In genomic region chr8:107123063-107123614, GRCm38 (mm10) we compare ENCODE assay signal across 13 mouse cellular contexts. TPM values are rescaled to one million over a fixed set of nuclear protein-coding genes. Genes with fewer than 3 reads are reported as not detected.
DNase-seq lines count a peak whose midpoint lies in the region; ATAC-seq lines count a peak whose summit lies in the region.
"Had no signal": no experiment of that assay in that cellular context is flagged by ENCODE, and none has a peak within 500 bp of the region (broad histone marks: within the 10 kb centered on the region; RNA-seq: fewer than 3 reads in every experiment).

No protein-coding gene starts in this region.

- H3K4me3 ChIP-seq in midbrain, embryonic 10.5 days: no peak overlapping the region
- H3K4me3 ChIP-seq in midbrain, embryonic 15.5 days: no peak overlapping the region
- H3K4me3 ChIP-seq in embryonic facial prominence, embryonic 13.5 days: no peak overlapping the region
- H3K4me3 ChIP-seq in stomach, embryonic 15.5 days (replicated peaks): no peak overlapping the region
- H3K4me3 ChIP-seq: hindbrain, embryonic 15.5 days; limb, embryonic 13.5 days had no signal

- H3K9me3 ChIP-seq in midbrain, embryonic 10.5 days (replicated peaks): no peaks in the 10 kb centered on the region
- no peaks in the 10 kb centered on the region for H3K9me3 ChIP-seq in midbrain, embryonic 15.5 days
- no peaks in the 10 kb centered on the region for H3K9me3 ChIP-seq in embryonic facial prominence, embryonic 13.5 days
- H3K9me3 ChIP-seq in stomach, embryonic 15.5 days: no peaks in the 10 kb centered on the region
- H3K9me3 ChIP-seq: hindbrain, embryonic 15.5 days; limb, embryonic 13.5 days had no signal

- WGBS in midbrain, embryonic 10.5 days: 29% methylated on average over 9 of the region's 9 CpGs
- 16% methylated on average over 9 of the region's 9 CpGs for WGBS in midbrain, embryonic 15.5 days
- 24% methylated on average over 9 of the region's 9 CpGs for WGBS in embryonic facial prominence, embryonic 13.5 days
- 12% methylated on average over 9 of the region's 9 CpGs for WGBS in stomach, embryonic 15.5 days

- no peak overlapping the region for H3K4me2 ChIP-seq in midbrain, embryonic 15.5 days
- no peak overlapping the region for H3K4me2 ChIP-seq in embryonic facial prominence, embryonic 13.5 days
- H3K4me2 ChIP-seq in stomach, embryonic 15.5 days: no peak overlapping the region
- H3K4me2 ChIP-seq: hindbrain, embryonic 15.5 days; limb, embryonic 13.5 days had no signal

- H3K27ac ChIP-seq in midbrain, embryonic 10.5 days (replicated peaks): peak overlapping the region; percentile 68
- no peak overlapping the region for H3K27ac ChIP-seq in midbrain, embryonic 15.5 days
- peak overlapping the region; percentile 34; the same call in 1 of the 2 replicates for H3K27ac ChIP-seq in embryonic facial prominence, embryonic 13.5 days
- H3K27ac ChIP-seq in stomach, embryonic 15.5 days: peak overlapping the region; percentile 59; the same call in 1 of the 2 replicates
- H3K27ac ChIP-seq: hindbrain, embryonic 15.5 days; limb, embryonic 13.5 days had no signal

- no peaks in the 10 kb centered on the region for H3K27me3 ChIP-seq in midbrain, embryonic 10.5 days (ENCODE audit: low read depth, poor library complexity, severe bottlenecking)
- no peaks in the 10 kb centered on the region for H3K27me3 ChIP-seq in midbrain, embryonic 15.5 days (replicated peaks)
- H3K27me3 ChIP-seq in embryonic facial prominence, embryonic 13.5 days: no peaks in the 10 kb centered on the region
- H3K27me3 ChIP-seq in stomach, embryonic 15.5 days (replicated peaks): no peaks in the 10 kb centered on the region
- H3K27me3 ChIP-seq: hindbrain, embryonic 15.5 days; limb, embryonic 13.5 days had no signal

- H3K36me3 ChIP-seq in midbrain, embryonic 10.5 days: no peaks in the 10 kb centered on the region
- H3K36me3 ChIP-seq in midbrain, embryonic 15.5 days (replicated peaks): no peaks in the 10 kb centered on the region
- H3K36me3 ChIP-seq in embryonic facial prominence, embryonic 13.5 days: no peaks in the 10 kb centered on the region
- H3K36me3 ChIP-seq in stomach, embryonic 15.5 days: no peaks in the 10 kb centered on the region
- H3K36me3 ChIP-seq: hindbrain, embryonic 15.5 days; limb, embryonic 13.5 days had no signal

- ATAC-seq in midbrain, embryonic 15.5 days (replicated peaks): no peak
- ATAC-seq in embryonic facial prominence, embryonic 13.5 days (ENCODE audit: insufficient number of reproducible peaks, insufficient read depth, low FRiP score, low TSS enrichment, low read depth): no peak
- no peak for ATAC-seq in stomach, embryonic 15.5 days (ENCODE audit: insufficient read depth, low FRiP score, low read depth)
- no peak for ATAC-seq in activated CD4-positive, CD25-positive, alpha-beta regulatory T cell, adult 4 months

- H3K4me1 ChIP-seq in midbrain, embryonic 10.5 days: peaks cover 28% of the 10 kb centered on the region
- no peaks in the 10 kb centered on the region for H3K4me1 ChIP-seq in midbrain, embryonic 15.5 days
- peaks cover 14% of the 10 kb centered on the region for H3K4me1 ChIP-seq in embryonic facial prominence, embryonic 13.5 days
- H3K4me1 ChIP-seq in stomach, embryonic 15.5 days: peaks cover 11% of the 10 kb centered on the region; the same call in 1 of the 2 replicates
- H3K4me1 ChIP-seq: hindbrain, embryonic 15.5 days had no signal

- DNase-seq in midbrain, embryonic 10.5 days (ENCODE audit: low spot score): peak; percentile 53
- DNase-seq in kidney, adult 9 months: peak; percentile 79
- no peak for DNase-seq in cerebellum, adult 8-10 months
- DNase-seq in right cerebral cortex, postnatal 4 days: no peak
- DNase-seq: layer of hippocampus, adult 9-11 months; lung, postnatal 36 days; thymus, adult 18-20 months had no signal

- H3K9ac ChIP-seq in midbrain, embryonic 15.5 days: no peak overlapping the region
- H3K9ac ChIP-seq in embryonic facial prominence, embryonic 13.5 days: no peak overlapping the region
- no peak overlapping the region for H3K9ac ChIP-seq in stomach, embryonic 15.5 days
- H3K9ac ChIP-seq: hindbrain, embryonic 15.5 days; limb, embryonic 13.5 days had no signal

RNA-seq across cellular contexts. Expression of gene Terf2, which starts 26.8 kb away (rescaled TPM):
- 19.1 and 19.6 TPM in 2 replicates for polyA plus RNA-seq in midbrain, embryonic 10.5 days (2016; fragmentation: Nextera tagmentation; extraction: Ambion mirVana)
- polyA plus RNA-seq in midbrain, embryonic 15.5 days (2015; fragmentation: Nextera tagmentation; extraction: Ambion mirVana): 27.3 and 29.7 TPM in 2 replicates
- 24.7 and 24.8 TPM in 2 replicates for polyA plus RNA-seq in embryonic facial prominence, embryonic 13.5 days (2015; fragmentation: Nextera tagmentation; extraction: Ambion mirVana)
- polyA plus RNA-seq in stomach, embryonic 15.5 days (2015; fragmentation: Nextera tagmentation; extraction: Ambion mirVana): 16.1 and 16.7 TPM in 2 replicates
- 10 to 100 TPM; 11.2 TPM for polyA plus RNA-seq in activated CD4-positive, CD25-positive, alpha-beta regulatory T cell, adult 4 months (2017; shearing (Covaris generic))

RNA-seq across cellular contexts. Expression of gene Cyb5b, which starts 27.3 kb away (rescaled TPM):
- polyA plus RNA-seq in midbrain, embryonic 10.5 days (2016; fragmentation: Nextera tagmentation; extraction: Ambion mirVana): 164 and 175 TPM in 2 replicates
- 109 and 116 TPM in 2 replicates for polyA plus RNA-seq in midbrain, embryonic 15.5 days (2015; fragmentation: Nextera tagmentation; extraction: Ambion mirVana)
- 78.5 and 83.4 TPM in 2 replicates for polyA plus RNA-seq in embryonic facial prominence, embryonic 13.5 days (2015; fragmentation: Nextera tagmentation; extraction: Ambion mirVana)
- polyA plus RNA-seq in stomach, embryonic 15.5 days (2015; fragmentation: Nextera tagmentation; extraction: Ambion mirVana): 92.0 and 108 TPM in 2 replicates
- 10 to 100 TPM; 36.6 to 37.2 TPM for polyA plus RNA-seq in activated CD4-positive, CD25-positive, alpha-beta regulatory T cell, adult 4 months (2017; shearing (Covaris generic))

RNA-seq across cellular contexts. Expression of gene Tmed6, which starts 57.7 kb away (rescaled TPM):
- not detected in 2 replicates for polyA plus RNA-seq in midbrain, embryonic 10.5 days (2016; fragmentation: Nextera tagmentation; extraction: Ambion mirVana)
- not detected in 2 replicates for polyA plus RNA-seq in midbrain, embryonic 15.5 days (2015; fragmentation: Nextera tagmentation; extraction: Ambion mirVana)
- not detected in 2 replicates for polyA plus RNA-seq in embryonic facial prominence, embryonic 13.5 days (2015; fragmentation: Nextera tagmentation; extraction: Ambion mirVana)
- 86.6 and 115 TPM in 2 replicates for polyA plus RNA-seq in stomach, embryonic 15.5 days (2015; fragmentation: Nextera tagmentation; extraction: Ambion mirVana)
- not detected for polyA plus RNA-seq in activated CD4-positive, CD25-positive, alpha-beta regulatory T cell, adult 4 months (2017; shearing (Covaris generic))
- polyA plus RNA-seq: hindbrain, embryonic 15.5 days; limb, embryonic 13.5 days had no signal

Comparison
In these comparisons a context has a peak if more than half of its experiments do, and no peak if none do; other contexts are left out.
1. DNase-seq: peak in midbrain, embryonic 10.5 days (single experiment) and kidney, adult 9 months (single experiment); none in cerebellum, adult 8-10 months (single experiment) and right cerebral cortex, postnatal 4 days (single experiment).
2. RNA of gene Tmed6, which starts 57.7 kb away (polyA plus RNA-seq): 86.6 to 115 TPM in stomach, embryonic 15.5 days; not detected in activated CD4-positive, CD25-positive, alpha-beta regulatory T cell, adult 4 months, not detected in midbrain, embryonic 10.5 days, not detected in midbrain, embryonic 15.5 days and not detected in embryonic facial prominence, embryonic 13.5 days; every median in the first group is over 10 times any median in the second.